Mouse (Mus musculus) liver, embryonic 12.5 days (tissue): ENCODE measurements around the gene Fads1. TPM values are rescaled to one million over a fixed set of nuclear protein-coding genes. Genes with fewer than 3 reads are reported as not detected.
A peak's percentile ranks its signal among the peaks of the same experiment; 100 is the strongest.
"Not testable (repeated sequence)": the region's sequence is repeated elsewhere in the genome, so short reads cannot be mapped to it uniquely, and the experiment has no call there.

ENCODE experiments used
- ATAC-seq: fragments of 200-750 bp; cut with Nextera tagmentation; 2 replicates; pipeline ENCODE4 v1.8.0; 2017; ENCODE audit warnings: moderate number of reproducible peaks, mild to moderate bottlenecking, moderate library complexity
- H3K27ac ChIP-seq: fragments of 300-500 bp; sonication (generic); 2 replicates; pipeline ENCODE4 v1.5.1; 2016; ENCODE audit warnings: mild to moderate bottlenecking
- H3K27me3 ChIP-seq: fragments of 300-500 bp; sonication (generic); replicated peaks from 2 replicates; pipeline ENCODE4 v1.6.1; 2016; ENCODE audit warnings: mild to moderate bottlenecking, moderate library complexity
- H3K36me3 ChIP-seq: fragments of 300-500 bp; sonication (generic); 2 replicates; pipeline ENCODE4 v1.6.1; 2016; ENCODE audit warnings: mild to moderate bottlenecking, moderate library complexity
- H3K4me1 ChIP-seq: fragments of 300-500 bp; sonication (generic); 2 replicates; pipeline ENCODE4 v1.6.1; 2016
- H3K4me2 ChIP-seq: fragments of 300-500 bp; sonication (generic); 2 replicates; pipeline ENCODE4 v1.6.1; 2016; ENCODE audit warnings: mild to moderate bottlenecking, moderate library complexity
- H3K4me3 ChIP-seq: fragments of 300-500 bp; sonication (generic); 2 replicates; pipeline ENCODE4 v1.5.1; 2016; ENCODE audit warnings: mild to moderate bottlenecking, moderate library complexity
- H3K9ac ChIP-seq: fragments of 300-500 bp; sonication (generic); 2 replicates; pipeline ENCODE4 v1.6.1; 2016; ENCODE audit warnings: mild to moderate bottlenecking, moderate library complexity
- H3K9me3 ChIP-seq: fragments of 300-500 bp; sonication (generic); replicated peaks from 2 replicates; pipeline ENCODE4 v1.6.1; 2016; ENCODE audit warnings: mild to moderate bottlenecking, moderate library complexity
- WGBS: fragments of 180-500 bp; shearing (Covaris S2); methylation state at CpG from one replicate; pipeline ENCODE4 v1.1.7; 2016; ENCODE audit not compliant: insufficient replicate concordance; 5-methylcytosine and 5-hydroxymethylcytosine counted together
- polyA plus RNA-seq: library from polyadenylated mRNA; unstranded; fragments of >200 nt; fragmentation: Nextera tagmentation; extraction: Ambion mirVana; gene quantifications from 2 replicates; pipeline ENCODE4 v1.2.1, GENCODE M21; 2016

The Fads1 gene
- polyA plus RNA-seq, 1 experiment from 2014 or later = 86.4 TPM

DNA sequence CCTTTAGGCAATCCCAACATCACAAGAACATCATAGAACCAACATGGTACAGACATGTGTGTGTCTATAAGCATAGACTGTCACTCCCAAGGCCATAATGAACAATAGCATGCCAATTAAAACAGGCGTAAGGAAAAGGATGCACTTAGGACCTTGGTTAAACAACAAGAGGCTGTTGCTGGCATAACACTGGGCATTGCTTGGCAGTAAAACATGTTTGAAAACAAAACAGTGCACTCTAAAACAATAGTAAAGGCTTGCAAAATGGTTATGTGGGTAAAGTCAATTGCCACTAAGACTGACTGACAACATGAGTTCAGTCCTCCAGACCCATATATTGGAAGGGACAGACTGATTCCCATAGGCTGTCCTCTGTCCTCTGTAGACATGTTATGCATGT, 14.7 kb upstream of the Fads1 start:
- H3K9ac ChIP-seq = no peak overlapping the region
- 89% methylated on average over 1 of the region's 1 CpGs for WGBS
- peaks cover 37% of the 10 kb centered on the region for H3K4me1 ChIP-seq
- H3K9me3 ChIP-seq = no peaks in the 10 kb centered on the region
- ATAC-seq = no peak
- no peaks in the 10 kb centered on the region for H3K36me3 ChIP-seq
- no peaks in the 10 kb centered on the region for H3K27me3 ChIP-seq
- H3K27ac ChIP-seq = no peak overlapping the region
- H3K4me3 ChIP-seq = no peak overlapping the region
- no peak overlapping the region for H3K4me2 ChIP-seq

DNA sequence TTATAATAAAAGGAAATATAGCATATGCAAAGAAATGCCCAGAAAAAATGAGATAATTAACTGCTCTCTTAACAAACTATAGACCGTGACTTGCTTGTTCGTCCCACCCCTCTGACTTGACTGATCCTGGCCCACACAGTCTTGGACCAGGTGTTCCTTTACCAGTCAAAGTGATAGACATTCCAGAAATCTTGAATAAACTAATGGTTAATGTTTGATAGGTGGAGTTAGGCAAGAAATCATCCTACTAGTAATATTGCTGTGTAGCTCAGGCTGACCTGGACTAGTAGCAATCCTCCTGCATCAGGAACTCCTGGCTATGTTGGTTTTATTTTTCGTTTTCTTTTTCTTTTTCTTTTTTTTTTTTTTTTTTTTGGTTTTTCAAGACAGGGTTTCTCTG, 14.2 kb upstream of the Fads1 start:
- H3K27ac ChIP-seq = no peak overlapping the region
- no peak for ATAC-seq
- no peaks in the 10 kb centered on the region for H3K27me3 ChIP-seq

DNA sequence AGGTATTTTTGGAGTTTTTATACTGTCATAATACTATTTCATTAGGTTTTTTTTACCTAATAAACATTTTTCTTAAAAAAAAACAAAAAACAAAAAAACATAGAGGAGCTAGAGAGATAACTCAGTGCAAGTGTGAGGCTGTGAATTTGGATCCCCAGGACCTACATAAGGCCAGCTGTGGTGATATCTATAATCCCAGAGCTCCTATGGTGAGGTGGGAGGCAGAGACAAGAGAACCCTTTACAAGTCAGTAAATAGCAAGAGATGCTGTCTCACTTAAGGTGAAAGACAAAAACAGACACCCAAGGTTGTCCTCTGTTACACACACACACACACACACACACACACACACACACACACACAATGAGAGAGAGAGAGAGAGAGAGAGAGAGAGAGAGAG, 13.5 kb upstream of the Fads1 start:
- Histone ChIP-seq H3K27me3 (no peaks in the 10 kb centered on the region), H3K4me2 (0 out of 2 replicates have a peak overlapping the region, but pooled peaks have one; percentile 1), H3K9ac (no peak overlapping the region), H3K4me1 (peaks cover 49% of the 10 kb centered on the region), H3K9me3 (no peaks in the 10 kb centered on the region), H3K36me3 (no peaks in the 10 kb centered on the region), H3K27ac (peak overlapping the region; percentile 70), H3K4me3 (no peak overlapping the region)
- peak; percentile 64 for ATAC-seq

More for the DNA sequence above, 14.2 kb upstream of the Fads1 start:
- H3K36me3 ChIP-seq = no peaks in the 10 kb centered on the region
- no peaks in the 10 kb centered on the region for H3K9me3 ChIP-seq
- no peak overlapping the region for H3K4me3 ChIP-seq
- WGBS = 72% methylated on average over 3 of the region's 3 CpGs
- peaks cover 41% of the 10 kb centered on the region for H3K4me1 ChIP-seq
- H3K9ac ChIP-seq = no peak overlapping the region
- no peak overlapping the region for H3K4me2 ChIP-seq

DNA sequence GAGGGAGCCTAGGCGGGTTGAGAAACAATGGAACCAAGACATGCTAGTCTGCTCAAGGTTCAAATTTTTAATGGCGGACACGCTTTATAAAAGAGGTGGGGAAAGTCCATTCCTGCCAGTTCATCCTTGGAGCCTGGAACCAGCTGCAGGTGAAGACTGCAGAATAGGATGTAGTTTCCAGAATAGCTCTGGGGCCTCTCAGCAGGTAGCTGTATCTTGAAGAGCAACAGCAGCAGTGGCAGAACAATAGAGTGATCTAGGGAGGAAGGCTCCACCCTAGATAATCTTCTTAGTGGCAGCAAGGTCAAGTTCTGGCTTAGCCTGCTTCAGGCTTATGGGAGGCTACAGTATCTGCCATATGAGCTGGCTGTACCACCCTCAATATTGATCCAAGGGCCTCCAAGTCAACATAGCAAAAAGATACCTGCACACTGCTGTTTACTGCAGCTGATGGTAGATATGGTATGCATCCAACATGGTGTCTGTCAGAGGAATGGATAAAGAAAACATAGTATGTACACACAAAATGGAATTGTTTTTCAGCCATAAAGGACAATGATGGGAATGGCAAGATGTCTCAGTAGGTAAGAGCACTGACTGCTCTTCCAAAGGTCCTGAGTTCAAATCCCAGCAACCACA, 12.9 kb upstream of the Fads1 start:
- peaks cover 55% of the 10 kb centered on the region for H3K4me1 ChIP-seq

DNA sequence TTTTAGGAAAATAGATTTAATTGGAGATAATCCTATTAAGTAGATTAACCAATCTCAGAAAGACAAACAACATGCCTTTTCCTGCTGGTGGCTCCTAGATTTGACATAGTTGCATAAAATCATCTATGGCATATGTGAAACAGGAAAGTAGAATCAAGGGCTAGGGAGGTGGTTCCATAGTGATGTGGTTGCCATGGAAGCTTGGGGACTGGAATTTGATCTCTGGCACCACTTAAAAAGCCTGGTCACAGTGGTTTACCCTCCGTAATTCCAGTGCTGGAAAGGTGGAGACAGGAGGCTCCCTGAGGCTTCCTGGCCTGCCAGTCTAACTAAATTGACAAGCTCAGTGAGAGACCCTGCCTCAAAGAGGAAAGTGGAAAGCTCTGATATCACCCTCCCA, 12.2 kb upstream of the Fads1 start:
- 68% methylated on average over 1 of the region's 1 CpGs for WGBS
- no peak overlapping the region for H3K4me3 ChIP-seq
- peak overlapping the region; percentile 92; the same call in 1 of the 2 replicates for H3K27ac ChIP-seq
- no peak overlapping the region for H3K9ac ChIP-seq
- H3K9me3 ChIP-seq = no peaks in the 10 kb centered on the region
- H3K4me1 ChIP-seq = peaks cover 60% of the 10 kb centered on the region
- H3K27me3 ChIP-seq = no peaks in the 10 kb centered on the region
- no peak for ATAC-seq
- no peak overlapping the region for H3K4me2 ChIP-seq
- no peaks in the 10 kb centered on the region for H3K36me3 ChIP-seq

More for the DNA sequence above, 12.9 kb upstream of the Fads1 start:
- not testable (repeated sequence) for H3K9ac ChIP-seq, H3K4me3 ChIP-seq, H3K9me3 ChIP-seq, H3K27me3 ChIP-seq, H3K36me3 ChIP-seq, ATAC-seq
- H3K27ac ChIP-seq = peak overlapping the region; percentile 70
- 0 out of 2 replicates have a peak overlapping the region, but pooled peaks have one; percentile 1 for H3K4me2 ChIP-seq
- WGBS = 78% methylated on average over 3 of the region's 3 CpGs

DNA sequence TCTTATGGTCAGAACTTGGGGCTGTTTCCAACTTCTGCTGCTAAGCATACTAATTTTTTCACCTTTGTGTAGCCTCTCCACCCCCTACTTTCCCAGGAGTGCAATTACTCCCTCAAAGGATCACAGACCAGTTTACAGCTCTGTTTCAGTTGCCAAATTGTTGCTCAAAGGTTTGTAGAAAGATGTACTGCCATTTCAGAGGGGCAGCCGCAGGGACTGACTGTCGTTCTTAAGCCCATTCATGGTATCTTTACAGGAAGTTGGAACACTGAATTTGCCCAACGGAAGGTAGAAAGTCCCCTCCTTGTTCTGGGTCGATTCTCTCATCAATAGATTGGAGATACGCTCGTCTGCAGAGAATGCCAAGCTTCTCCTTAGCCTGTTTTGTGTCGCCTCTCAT, 11.3 kb upstream of the Fads1 start:
- H3K4me1 ChIP-seq = peaks cover 60% of the 10 kb centered on the region
- no peak for ATAC-seq
- WGBS = 64% methylated on average over 7 of the region's 7 CpGs
- no peaks in the 10 kb centered on the region for H3K9me3 ChIP-seq
- peak overlapping the region; percentile 92 for H3K27ac ChIP-seq
- no peaks in the 10 kb centered on the region for H3K36me3 ChIP-seq
- H3K4me3 ChIP-seq = no peak overlapping the region
- no peaks in the 10 kb centered on the region for H3K27me3 ChIP-seq
- no peak overlapping the region for H3K9ac ChIP-seq
- H3K4me2 ChIP-seq = no peak overlapping the region

DNA sequence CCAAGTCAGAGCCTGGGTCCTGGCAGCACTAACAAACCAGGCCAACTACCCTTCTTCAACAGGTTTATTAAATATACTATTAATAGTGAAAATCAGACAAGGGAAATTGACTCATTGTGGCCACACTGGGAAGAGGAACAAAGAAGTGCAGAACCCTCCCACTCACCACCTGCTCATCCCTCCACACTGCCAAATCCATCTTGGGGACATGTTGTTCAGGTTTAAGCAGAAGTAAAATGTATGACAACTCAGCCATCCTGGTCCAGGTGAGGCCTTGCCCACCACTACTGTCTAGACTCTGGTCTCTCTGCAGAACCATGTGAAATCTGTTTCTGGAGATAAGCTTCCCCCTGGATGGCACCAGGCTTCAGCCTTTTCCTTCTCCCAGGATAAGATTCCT, 10.8 kb upstream of the Fads1 start:
- H3K4me2 ChIP-seq = 0 out of 2 replicates have a peak overlapping the region, but pooled peaks have one; percentile 1
- no peaks in the 10 kb centered on the region for H3K9me3 ChIP-seq
- H3K27me3 ChIP-seq = no peaks in the 10 kb centered on the region
- H3K9ac ChIP-seq = no peak overlapping the region
- H3K4me1 ChIP-seq = peaks cover 64% of the 10 kb centered on the region
- no peak overlapping the region for H3K4me3 ChIP-seq
- H3K27ac ChIP-seq = peak overlapping the region; percentile 92
- no peaks in the 10 kb centered on the region for H3K36me3 ChIP-seq
- 0 out of 2 replicates have a peak, but pooled peaks have one; percentile 16 for ATAC-seq

DNA sequence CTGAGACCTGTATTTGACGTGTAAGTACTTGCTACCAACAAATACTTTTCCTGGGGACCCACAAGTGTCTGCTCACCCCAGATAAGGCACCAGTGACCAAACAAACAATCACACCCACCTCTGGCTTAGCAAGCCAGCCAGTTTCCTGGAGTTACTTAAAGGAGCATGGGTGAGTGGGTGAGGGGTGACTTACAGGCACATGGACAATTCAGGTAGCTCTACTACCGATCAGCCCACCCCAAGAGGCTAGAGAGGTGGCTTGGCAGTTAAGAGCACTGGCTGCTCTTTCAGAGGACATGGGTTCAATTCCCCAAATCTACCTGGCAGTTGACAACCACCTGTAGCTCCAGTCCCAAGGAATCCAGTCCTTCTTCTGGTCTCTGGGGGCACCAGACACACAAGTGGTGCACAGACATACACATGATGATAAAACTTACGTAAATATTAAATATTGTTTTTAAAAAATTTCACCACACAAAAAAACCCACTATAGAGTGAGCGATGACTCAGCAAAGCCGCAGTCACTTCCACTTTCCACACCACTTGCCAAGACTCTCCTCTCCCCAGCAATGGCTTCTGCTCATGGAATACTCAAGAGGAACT, 9.5 kb upstream of the Fads1 start:
- Histone ChIP-seq H3K4me2 (peak overlapping the region; percentile 63), H3K36me3 (no peaks in the 10 kb centered on the region), H3K9ac (peak overlapping the region; percentile 51; the same call in 1 of the 2 replicates), H3K27ac (peak overlapping the region; percentile 92), H3K4me3 (peak overlapping the region; percentile 18), H3K27me3 (no peaks in the 10 kb centered on the region), H3K9me3 (no peaks in the 10 kb centered on the region), H3K4me1 (peaks cover 68% of the 10 kb centered on the region)
- 30% methylated on average over 5 of the region's 5 CpGs for WGBS
- peak; percentile 93 for ATAC-seq

DNA sequence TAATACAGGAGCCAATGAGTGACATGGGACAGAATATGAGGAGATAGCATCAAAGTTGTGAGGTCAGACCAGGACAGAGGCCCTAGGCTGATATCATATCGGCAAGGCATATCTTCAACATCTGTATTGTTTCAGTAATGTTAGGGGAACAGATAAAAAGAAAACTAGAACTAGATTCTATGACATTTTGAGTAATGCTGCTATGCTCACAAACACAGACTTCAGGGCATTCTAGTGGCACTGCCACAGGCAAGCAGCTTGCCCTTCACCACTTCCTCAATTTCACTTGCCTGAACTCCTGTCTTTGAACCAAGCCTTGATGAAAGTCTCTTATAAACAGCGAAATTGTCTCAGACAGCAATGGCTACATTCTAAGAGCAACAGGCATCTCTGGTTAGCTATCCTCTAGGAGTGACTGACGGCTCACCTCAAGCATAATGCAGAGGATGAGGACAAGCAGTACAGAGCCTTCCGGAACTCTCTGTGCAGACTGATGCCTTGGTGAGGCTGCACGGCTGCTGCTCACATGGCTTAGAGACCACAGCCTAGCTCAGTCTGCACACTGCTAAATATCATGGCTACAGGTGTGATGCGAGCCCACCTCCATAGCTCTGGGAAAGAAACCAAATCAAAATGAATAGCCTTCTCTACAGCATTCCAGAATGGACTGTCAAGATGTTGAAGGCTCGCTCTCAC, 8.7 kb upstream of the Fads1 start:
- WGBS = 58% methylated on average over 7 of the region's 7 CpGs
- no peaks in the 10 kb centered on the region for H3K36me3 ChIP-seq
- 0 out of 2 replicates have a peak, but pooled peaks have one; percentile 25 for ATAC-seq
- H3K4me2 ChIP-seq = peak overlapping the region; percentile 63
- no peaks in the 10 kb centered on the region for H3K9me3 ChIP-seq
- H3K9ac ChIP-seq = no peak overlapping the region
- H3K27ac ChIP-seq = peak overlapping the region; percentile 92
- no peaks in the 10 kb centered on the region for H3K27me3 ChIP-seq
- peaks cover 68% of the 10 kb centered on the region for H3K4me1 ChIP-seq
- no peak overlapping the region for H3K4me3 ChIP-seq

DNA sequence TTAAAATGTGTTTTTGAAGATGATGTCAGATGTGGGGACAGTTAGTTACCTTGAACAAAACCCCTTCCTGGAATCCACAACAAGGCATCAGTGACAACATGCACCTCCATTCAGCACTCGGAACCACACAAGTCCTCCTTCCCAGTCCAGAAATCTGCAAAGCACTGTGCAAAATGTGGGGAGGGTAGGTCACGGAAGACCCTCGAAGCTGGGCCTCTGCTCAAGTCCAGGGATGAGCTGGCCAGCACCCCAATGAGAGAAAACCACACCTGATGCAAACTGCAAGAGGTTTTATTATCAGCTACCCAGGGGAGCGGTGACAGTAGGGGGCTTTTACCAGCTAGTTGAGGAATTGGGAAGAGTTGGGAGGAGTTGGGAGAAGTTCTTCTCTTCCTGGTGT, 7.7 kb upstream of the Fads1 start:
- WGBS = 64% methylated on average over 4 of the region's 4 CpGs
- H3K9ac ChIP-seq = no peak overlapping the region
- peak overlapping the region; percentile 11; the same call in 1 of the 2 replicates for H3K27ac ChIP-seq
- H3K27me3 ChIP-seq = no peaks in the 10 kb centered on the region
- peaks cover 59% of the 10 kb centered on the region for H3K4me1 ChIP-seq
- no peaks in the 10 kb centered on the region for H3K9me3 ChIP-seq
- no peak overlapping the region for H3K4me2 ChIP-seq
- H3K36me3 ChIP-seq = no peaks in the 10 kb centered on the region
- no peak overlapping the region for H3K4me3 ChIP-seq
- no peak for ATAC-seq

DNA sequence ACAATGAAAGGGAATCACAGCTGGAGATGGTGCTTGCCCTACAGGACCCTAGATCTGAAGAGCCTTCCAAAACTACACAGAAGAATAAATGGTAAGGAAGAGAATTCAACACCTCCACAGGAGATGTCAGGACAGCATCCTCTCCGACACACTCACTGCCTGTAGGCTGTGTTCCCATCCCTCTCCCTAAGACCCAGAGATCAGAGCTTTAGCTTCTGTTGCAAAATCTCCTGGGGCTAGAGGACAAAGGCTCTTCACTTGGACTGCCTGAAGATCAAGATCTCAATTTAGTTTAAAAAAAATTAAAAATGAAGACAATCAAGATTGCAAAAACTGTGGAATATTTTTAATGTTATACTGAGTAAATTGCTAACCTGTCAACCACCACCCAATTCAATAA, 6.2 kb upstream of the Fads1 start:
- H3K27me3 ChIP-seq = no peaks in the 10 kb centered on the region
- 73% methylated on average over 1 of the region's 1 CpGs for WGBS
- peaks cover 50% of the 10 kb centered on the region for H3K4me1 ChIP-seq
- H3K9me3 ChIP-seq = no peaks in the 10 kb centered on the region
- no peak overlapping the region for H3K4me2 ChIP-seq
- H3K36me3 ChIP-seq = no peaks in the 10 kb centered on the region
- H3K9ac ChIP-seq = no peak overlapping the region
- no peak overlapping the region for H3K27ac ChIP-seq
- no peak for ATAC-seq
- no peak overlapping the region for H3K4me3 ChIP-seq

DNA sequence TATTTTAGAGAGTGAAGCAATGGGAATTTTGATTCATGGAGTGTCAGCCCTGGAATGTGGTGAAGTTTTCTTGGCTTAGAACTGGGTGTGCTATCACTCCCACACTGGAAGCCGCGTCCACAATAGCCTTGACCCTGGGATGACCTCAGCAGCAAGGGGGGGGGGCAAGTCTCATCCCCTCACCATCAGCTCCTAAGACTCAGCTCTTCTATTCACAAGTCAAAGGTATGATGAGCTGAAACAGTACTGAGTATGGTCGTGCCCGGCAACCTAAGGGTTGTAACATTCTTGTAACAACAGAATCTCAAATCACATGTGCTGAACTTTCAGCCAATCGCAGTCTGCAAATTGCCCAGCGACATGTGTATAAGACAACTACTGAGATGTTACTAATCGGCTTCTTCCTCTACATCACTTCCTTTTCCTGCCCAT, 5.7 kb upstream of the Fads1 start:
- no peak overlapping the region for H3K9ac ChIP-seq
- H3K4me1 ChIP-seq = peaks cover 50% of the 10 kb centered on the region
- H3K27me3 ChIP-seq = no peaks in the 10 kb centered on the region
- H3K4me2 ChIP-seq = no peak overlapping the region
- WGBS = 45% methylated on average over 7 of the region's 7 CpGs
- no peak for ATAC-seq
- H3K36me3 ChIP-seq = no peaks in the 10 kb centered on the region
- H3K4me3 ChIP-seq = no peak overlapping the region
- H3K27ac ChIP-seq = peak overlapping the region; percentile 21; the same call in 1 of the 2 replicates
- no peaks in the 10 kb centered on the region for H3K9me3 ChIP-seq
